Mouse (Mus musculus): ENCODE measurements around the gene Smco2. TPM values are rescaled to one million over a fixed set of nuclear protein-coding genes. Genes with fewer than 3 reads are reported as not detected.

Gene Smco2
- polyA plus RNA-seq, 1 experiment from 2014 or later = not detected

- H3K4me2 ChIP-seq (ENCODE audit: low read length) = no peak overlapping the region
- no peaks in the 10 kb centered on the region for H3K27me3 ChIP-seq (replicated peaks; ENCODE audit: control insufficient read depth, insufficient read depth, low read length)
- WGBS = 71% methylated on average over 6 of the region's 6 CpGs
- H3K9me3 ChIP-seq (ENCODE audit: control insufficient read depth, low read length) = no peaks in the 10 kb centered on the region; the same call in 1 of the 2 replicates
- no peak overlapping the region for H3K4me3 ChIP-seq (ENCODE audit: low read depth, low read length)
- H3K4me1 ChIP-seq (replicated peaks; ENCODE audit: control insufficient read depth, insufficient read depth, low read length) = 0 out of 2 replicates have a peak, but pooled peaks cover 2% of the 10 kb centered on the region
- no peaks in the 10 kb centered on the region for H3K36me3 ChIP-seq (ENCODE audit: control insufficient read depth, insufficient read depth, low read length)
- DNase-seq (ENCODE audit: low spot score) (no peak), ATAC-seq (replicated peaks; ENCODE audit: low FRiP score, low TSS enrichment, low read depth) (peak; percentile 41; the same call in 1 of the 2 replicates)
- H3K27ac ChIP-seq (ENCODE audit: low read depth) = no peak overlapping the region
- no peak overlapping the region for H3K9ac ChIP-seq (ENCODE audit: low read length)
Observed at GRCm38 (mm10) chr6:146833485-146834314, 16.2 kb upstream of the Smco2 start.

- H3K36me3 ChIP-seq (ENCODE audit: control insufficient read depth, insufficient read depth, low read length) = no peaks in the 10 kb centered on the region
- 82% methylated on average over 3 of the region's 3 CpGs for WGBS
- no peak overlapping the region for H3K27ac ChIP-seq (ENCODE audit: low read depth)
- no peaks in the 10 kb centered on the region for H3K27me3 ChIP-seq (replicated peaks; ENCODE audit: control insufficient read depth, insufficient read depth, low read length)
- H3K4me1 ChIP-seq (replicated peaks; ENCODE audit: control insufficient read depth, insufficient read depth, low read length) = 0 out of 2 replicates have a peak, but pooled peaks cover 2% of the 10 kb centered on the region
- no peak for ATAC-seq (replicated peaks; ENCODE audit: low FRiP score, low TSS enrichment, low read depth)
- DNase-seq (ENCODE audit: low spot score) = no peak
- no peak overlapping the region for H3K4me3 ChIP-seq (ENCODE audit: low read depth, low read length)
- H3K9me3 ChIP-seq (ENCODE audit: control insufficient read depth, low read length) = no peaks in the 10 kb centered on the region; the same call in 1 of the 2 replicates
- H3K9ac ChIP-seq (ENCODE audit: low read length) = no peak overlapping the region
- H3K4me2 ChIP-seq (ENCODE audit: low read length) = no peak overlapping the region
Observed at GRCm38 (mm10) chr6:146834342-146834741, 15.6 kb upstream of the Smco2 start.

GRCm38 (mm10) chr6:146835784-146836183, 14.1 kb upstream of the Smco2 start:
- Histone ChIP-seq H3K36me3 (ENCODE audit: control insufficient read depth, insufficient read depth, low read length) (no peaks in the 10 kb centered on the region), H3K27me3 (replicated peaks; ENCODE audit: control insufficient read depth, insufficient read depth, low read length) (no peaks in the 10 kb centered on the region), H3K9ac (ENCODE audit: low read length) (no peak overlapping the region), H3K9me3 (ENCODE audit: control insufficient read depth, low read length) (no peaks in the 10 kb centered on the region; the same call in 1 of the 2 replicates), H3K4me1 (replicated peaks; ENCODE audit: control insufficient read depth, insufficient read depth, low read length) (0 out of 2 replicates have a peak, but pooled peaks cover 2% of the 10 kb centered on the region), H3K27ac (ENCODE audit: low read depth) (no peak overlapping the region), H3K4me3 (ENCODE audit: low read depth, low read length) (no peak overlapping the region), H3K4me2 (ENCODE audit: low read length) (no peak overlapping the region)
- WGBS = 9% methylated on average over 4 of the region's 4 CpGs
- no peak for DNase-seq (ENCODE audit: low spot score)
- ATAC-seq (replicated peaks; ENCODE audit: low FRiP score, low TSS enrichment, low read depth) = no peak

- H3K9me3 ChIP-seq (ENCODE audit: control insufficient read depth, low read length) = no peaks in the 10 kb centered on the region; the same call in 1 of the 2 replicates
- H3K27me3 ChIP-seq (replicated peaks; ENCODE audit: control insufficient read depth, insufficient read depth, low read length) = no peaks in the 10 kb centered on the region
- H3K4me3 ChIP-seq (ENCODE audit: low read depth, low read length) = no peak overlapping the region
- H3K9ac ChIP-seq (ENCODE audit: low read length) = no peak overlapping the region
- ATAC-seq (replicated peaks; ENCODE audit: low FRiP score, low TSS enrichment, low read depth) (no peak), DNase-seq (ENCODE audit: low spot score) (no peak)
- no peak overlapping the region for H3K4me2 ChIP-seq (ENCODE audit: low read length)
- 0 out of 2 replicates have a peak, but pooled peaks cover 2% of the 10 kb centered on the region for H3K4me1 ChIP-seq (replicated peaks; ENCODE audit: control insufficient read depth, insufficient read depth, low read length)
- no peaks in the 10 kb centered on the region for H3K36me3 ChIP-seq (ENCODE audit: control insufficient read depth, insufficient read depth, low read length)
- WGBS = 71% methylated on average over 7 of the region's 7 CpGs
- no peak overlapping the region for H3K27ac ChIP-seq (ENCODE audit: low read depth)
Observed at GRCm38 (mm10) chr6:146837316-146837715, 12.6 kb upstream of the Smco2 start.

DNA sequence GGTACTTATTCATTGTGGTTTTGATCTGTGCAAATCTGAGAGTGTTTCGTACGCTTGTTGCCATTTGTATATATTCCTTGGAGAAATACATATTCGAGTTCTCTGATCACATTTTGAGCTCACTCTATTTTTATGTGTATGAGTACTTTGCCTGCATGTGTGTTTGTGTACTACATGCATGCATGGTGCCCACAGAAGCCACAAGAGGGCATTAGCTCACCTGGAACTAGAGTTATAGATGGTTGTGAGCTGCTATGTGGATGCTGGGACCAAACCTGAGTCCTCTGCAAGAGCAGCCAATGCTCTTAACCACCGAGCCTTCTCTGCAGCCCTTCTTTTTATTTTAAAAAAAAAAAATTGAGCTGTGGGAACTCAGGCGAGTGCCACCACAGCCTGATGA, 11.5 kb upstream of the Smco2 start:
- Histone ChIP-seq H3K27ac (ENCODE audit: low read depth) (no peak overlapping the region), H3K36me3 (ENCODE audit: control insufficient read depth, insufficient read depth, low read length) (no peaks in the 10 kb centered on the region), H3K27me3 (replicated peaks; ENCODE audit: control insufficient read depth, insufficient read depth, low read length) (no peaks in the 10 kb centered on the region), H3K4me1 (replicated peaks; ENCODE audit: control insufficient read depth, insufficient read depth, low read length) (0 out of 2 replicates have a peak, but pooled peaks cover 2% of the 10 kb centered on the region), H3K9me3 (ENCODE audit: control insufficient read depth, low read length) (no peaks in the 10 kb centered on the region; the same call in 1 of the 2 replicates), H3K9ac (ENCODE audit: low read length) (no peak overlapping the region), H3K4me3 (ENCODE audit: low read depth, low read length) (no peak overlapping the region), H3K4me2 (ENCODE audit: low read length) (no peak overlapping the region)
- 91% methylated on average over 5 of the region's 5 CpGs for WGBS
- no peak for ATAC-seq (replicated peaks; ENCODE audit: low FRiP score, low TSS enrichment, low read depth)
- DNase-seq (ENCODE audit: low spot score) = no peak

DNA sequence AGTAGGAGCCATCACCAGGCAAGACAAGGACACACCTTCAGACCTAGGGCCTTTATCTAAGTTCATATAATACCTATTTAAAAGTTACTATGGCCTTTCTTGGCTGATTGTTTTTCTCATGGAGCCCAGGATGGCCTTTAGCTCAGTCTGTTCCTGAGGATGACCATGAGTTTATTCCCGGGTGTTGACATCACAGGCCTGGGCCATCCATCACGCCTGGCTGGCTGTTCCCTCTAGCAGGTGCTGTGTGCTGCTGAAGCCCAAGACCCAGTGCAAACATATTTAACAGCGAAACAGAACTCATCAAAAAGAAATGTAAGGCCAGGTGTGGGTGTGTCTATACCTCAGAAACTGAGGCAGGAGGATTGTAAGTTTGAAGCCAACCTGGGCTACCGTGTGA, 11.0 kb upstream of the Smco2 start:
- H3K9ac ChIP-seq (ENCODE audit: low read length) = no peak overlapping the region
- no peak overlapping the region for H3K4me3 ChIP-seq (ENCODE audit: low read depth, low read length)
- H3K27me3 ChIP-seq (replicated peaks; ENCODE audit: control insufficient read depth, insufficient read depth, low read length) = no peaks in the 10 kb centered on the region
- H3K4me2 ChIP-seq (ENCODE audit: low read length) = no peak overlapping the region
- 81% methylated on average over 4 of the region's 4 CpGs for WGBS
- DNase-seq (ENCODE audit: low spot score) (no peak), ATAC-seq (replicated peaks; ENCODE audit: low FRiP score, low TSS enrichment, low read depth) (no peak)
- no peaks in the 10 kb centered on the region; the same call in 1 of the 2 replicates for H3K9me3 ChIP-seq (ENCODE audit: control insufficient read depth, low read length)
- no peaks in the 10 kb centered on the region for H3K36me3 ChIP-seq (ENCODE audit: control insufficient read depth, insufficient read depth, low read length)
- no peak overlapping the region for H3K27ac ChIP-seq (ENCODE audit: low read depth)
- 0 out of 2 replicates have a peak, but pooled peaks cover 2% of the 10 kb centered on the region for H3K4me1 ChIP-seq (replicated peaks; ENCODE audit: control insufficient read depth, insufficient read depth, low read length)

DNA sequence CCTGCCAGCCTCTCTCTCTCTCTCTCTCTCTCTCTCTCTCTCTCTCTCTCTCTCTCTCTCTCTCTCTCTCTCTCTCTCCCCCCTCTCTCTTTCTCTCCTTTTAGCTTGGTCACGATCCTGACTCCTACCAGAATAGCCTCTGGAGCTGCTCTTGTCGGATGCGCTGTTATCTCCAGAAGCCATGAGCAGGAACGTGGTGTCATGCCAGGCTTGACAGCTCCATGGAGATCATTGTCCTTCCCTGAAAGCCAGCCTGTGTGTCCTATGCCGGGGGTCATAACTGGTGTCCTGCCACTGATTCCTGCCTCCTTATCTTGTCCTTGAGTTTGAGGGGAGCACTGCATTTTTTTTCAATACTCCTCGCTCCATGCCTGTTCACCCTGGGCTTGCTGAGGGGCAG, 5.0 kb upstream of the Smco2 start:
- Histone ChIP-seq H3K27me3 (replicated peaks; ENCODE audit: control insufficient read depth, insufficient read depth, low read length) (no peaks in the 10 kb centered on the region), H3K36me3 (ENCODE audit: control insufficient read depth, insufficient read depth, low read length) (no peaks in the 10 kb centered on the region), H3K4me3 (ENCODE audit: low read depth, low read length) (no peak overlapping the region), H3K9ac (ENCODE audit: low read length) (no peak overlapping the region), H3K4me2 (ENCODE audit: low read length) (no peak overlapping the region), H3K9me3 (ENCODE audit: control insufficient read depth, low read length) (no peaks in the 10 kb centered on the region), H3K27ac (ENCODE audit: low read depth) (no peak overlapping the region), H3K4me1 (replicated peaks; ENCODE audit: control insufficient read depth, insufficient read depth, low read length) (no peaks in the 10 kb centered on the region)
- ATAC-seq (replicated peaks; ENCODE audit: low FRiP score, low TSS enrichment, low read depth) = no peak
- DNase-seq (ENCODE audit: low spot score) = no peak
- WGBS = 90% methylated on average over 6 of the region's 6 CpGs

- Histone ChIP-seq H3K9ac (ENCODE audit: low read length) (no peak overlapping the region), H3K4me3 (ENCODE audit: low read depth, low read length) (no peak overlapping the region), H3K9me3 (ENCODE audit: control insufficient read depth, low read length) (no peaks in the 10 kb centered on the region), H3K27ac (ENCODE audit: low read depth) (no peak overlapping the region), H3K27me3 (replicated peaks; ENCODE audit: control insufficient read depth, insufficient read depth, low read length) (no peaks in the 10 kb centered on the region), H3K4me1 (replicated peaks; ENCODE audit: control insufficient read depth, insufficient read depth, low read length) (no peaks in the 10 kb centered on the region), H3K36me3 (ENCODE audit: control insufficient read depth, insufficient read depth, low read length) (no peaks in the 10 kb centered on the region), H3K4me2 (ENCODE audit: low read length) (no peak overlapping the region)
- WGBS = 88% methylated on average over 5 of the region's 5 CpGs
- no peak for DNase-seq (ENCODE audit: low spot score)
- ATAC-seq (replicated peaks; ENCODE audit: low FRiP score, low TSS enrichment, low read depth) = no peak
Observed at GRCm38 (mm10) chr6:146845347-146845746, 4.6 kb upstream of the Smco2 start.

Data from intestine, embryonic 14.5 days (tissue).